Mouse (Mus musculus) C2C12 (cell line): ENCODE data around the gene Rrp8. TPM values are rescaled to one million over a fixed set of nuclear protein-coding genes. Genes with fewer than 3 reads are reported as not detected.

Source experiments
- H3K27me3 ChIP-seq: one replicate; pipeline ENCODE4 v1.6.1; 2011; ENCODE audit not compliant: control insufficient read depth, insufficient read depth, insufficient read length
- H3K36me3 ChIP-seq: one replicate; pipeline ENCODE4 v1.6.1; 2011; ENCODE audit not compliant: control insufficient read depth, insufficient read depth
- H3K4me3 ChIP-seq: one replicate; pipeline ENCODE4 v1.5.1; 2011; ENCODE audit warnings: mild to moderate bottlenecking, control low read depth; ENCODE audit not compliant: poor library complexity, insufficient read depth, severe bottlenecking
- H3K79me2 ChIP-seq: one replicate; pipeline ENCODE4 v1.6.1; 2011; ENCODE audit not compliant: control insufficient read depth, insufficient read depth
- H3K79me3 ChIP-seq: one replicate; pipeline ENCODE4 v1.6.1; 2011; ENCODE audit warnings: low read depth, control low read depth
- H3ac ChIP-seq: one replicate; pipeline ENCODE3; 2011; ENCODE audit warnings: low read depth; ENCODE audit not compliant: control insufficient read depth, insufficient read length
- CEBPB ChIP-seq: IDR thresholded peaks from one replicate; pipeline ENCODE4 v1.6.1; 2011; ENCODE audit warnings: low read depth, mild to moderate bottlenecking, control low read depth, moderate library complexity
- CTCF ChIP-seq: IDR thresholded peaks from one replicate; pipeline ENCODE4 v1.5.1; 2011; ENCODE audit not compliant: control insufficient read depth, insufficient read depth, insufficient read length
- FOSL1 ChIP-seq: IDR thresholded peaks from one replicate; pipeline ENCODE4 v1.8.0; 2011; ENCODE audit warnings: mild to moderate bottlenecking, low read length; ENCODE audit not compliant: poor library complexity, insufficient read depth, severe bottlenecking
- MAX ChIP-seq: IDR thresholded peaks from one replicate; pipeline ENCODE4 v1.6.1; 2011; ENCODE audit warnings: mild to moderate bottlenecking, control low read depth
- MYOD1 ChIP-seq: IDR thresholded peaks from one replicate; pipeline ENCODE4 v1.6.1; 2011; ENCODE audit warnings: low read depth; ENCODE audit not compliant: control insufficient read depth, insufficient read length
- MYOG ChIP-seq: IDR thresholded peaks from one replicate; pipeline ENCODE4 v1.6.1; 2011; ENCODE audit not compliant: control insufficient read depth, insufficient read length; ENCODE audit errors: extremely low read depth
- USF1 ChIP-seq: IDR thresholded peaks from one replicate; pipeline ENCODE4 v1.6.1; 2011; ENCODE audit warnings: low read depth, mild to moderate bottlenecking, control low read depth, moderate library complexity
- polyA plus RNA-seq: library from polyadenylated mRNA; unstranded; fragments of >200 nt; fragmentation: generic; extraction: Trizol; gene quantifications from one replicate; pipeline ENCODE4 v1.2.1, GENCODE M21; 2012; ENCODE audit warnings: missing spikeins

Rrp8 gene
- polyA plus RNA-seq, 1 experiment = 35.8 TPM

DNA sequence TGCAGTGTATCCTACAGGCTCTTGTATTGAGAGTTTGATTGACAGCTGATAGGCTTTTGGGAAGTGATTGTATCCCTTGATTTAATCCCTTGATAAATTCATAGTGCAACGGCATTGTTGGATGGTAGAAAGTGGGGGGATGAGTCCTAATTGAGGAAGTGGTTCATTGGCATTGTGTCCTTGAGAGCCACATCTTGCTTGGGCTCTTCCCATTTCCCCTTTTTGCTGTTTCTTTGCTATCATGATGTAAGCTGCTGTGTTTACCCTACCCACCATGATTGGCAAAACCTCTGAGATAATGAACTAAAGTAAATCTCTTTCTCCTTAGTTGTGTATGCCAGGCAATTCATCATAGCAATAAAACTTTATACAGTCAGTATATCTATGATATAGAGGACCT is 46.3 kb downstream of the Rrp8 start:
- Histone ChIP-seq H3K27me3 (peaks cover 25% of the 10 kb centered on the region), H3K4me3 (no peak overlapping the region), H3K79me3 (no peaks in the 10 kb centered on the region), H3K36me3 (no peaks in the 10 kb centered on the region), H3ac (no peak overlapping the region), H3K79me2 (no peaks in the 10 kb centered on the region)
- no peak for TF ChIP-seq MAX
- TF ChIP-seq CTCF = no peak
- no peak for TF ChIP-seq USF1
- no peak for TF ChIP-seq MYOG
- TF ChIP-seq FOSL1 = no peak
- no peak for TF ChIP-seq CEBPB
- no peak for TF ChIP-seq MYOD1

DNA sequence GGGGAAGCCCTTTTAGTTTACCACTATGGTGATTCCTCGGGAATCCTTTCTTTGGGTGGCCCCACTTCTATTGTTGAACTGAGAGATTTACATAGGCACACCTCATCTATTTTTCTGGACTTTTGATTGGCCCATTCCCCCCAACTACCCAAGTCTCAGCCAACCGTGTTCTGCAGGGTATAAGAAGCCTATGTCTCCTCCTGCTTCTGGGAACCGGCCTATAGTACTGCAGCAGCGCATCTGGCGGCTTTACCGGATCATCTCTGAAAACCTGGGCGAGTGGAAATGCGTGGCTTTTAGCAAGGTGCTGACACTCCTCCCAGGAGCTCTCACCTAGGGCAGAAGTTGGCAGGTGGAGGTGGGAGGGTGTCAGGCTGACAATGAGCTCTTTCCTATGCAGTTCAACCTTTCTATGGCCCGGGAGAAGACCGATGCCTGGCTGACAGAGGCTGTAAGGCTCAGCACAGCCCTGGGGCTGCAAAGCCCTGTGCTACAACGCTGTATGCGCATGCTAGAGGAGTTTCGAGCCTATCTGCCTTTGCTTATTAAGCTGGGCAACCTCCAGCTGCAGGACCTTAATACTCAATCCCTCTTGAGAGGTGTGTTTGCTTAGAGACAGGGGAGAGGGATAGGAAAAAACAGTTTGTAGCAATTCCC is 51.5 kb downstream of the Rrp8 start:
- no peak overlapping the region for H3ac ChIP-seq
- no peaks in the 10 kb centered on the region for H3K36me3 ChIP-seq
- H3K4me3 ChIP-seq = no peak overlapping the region
- no peaks in the 10 kb centered on the region for H3K79me3 ChIP-seq
- no peaks in the 10 kb centered on the region for H3K79me2 ChIP-seq
- H3K27me3 ChIP-seq = peaks cover 5% of the 10 kb centered on the region
- TF ChIP-seq CTCF (no peak), MYOG (no peak), FOSL1 (no peak), MYOD1 (no peak)

Other genes with a start within 250 kb of the Rrp8 start
- gene Smpd1, start 183.0 kb downstream of the Rrp8 start, polyA plus RNA-seq = 27.9 TPM
- 22.4 TPM for gene Apbb1, start 155.7 kb downstream of the Rrp8 start, polyA plus RNA-seq
- 0.22 TPM for gene Hpx, start 137.2 kb downstream of the Rrp8 start, polyA plus RNA-seq
- 44.4 TPM for gene Trim3, start 103.8 kb downstream of the Rrp8 start, polyA plus RNA-seq
- 203 TPM for gene Timm10b, start 97.3 kb downstream of the Rrp8 start, polyA plus RNA-seq
- 68.2 TPM for gene Arfip2, start 97.0 kb downstream of the Rrp8 start, polyA plus RNA-seq
- gene Gm45799, start 96.8 kb downstream of the Rrp8 start, polyA plus RNA-seq = 56.8 TPM
- gene Dnhd1, start 86.6 kb downstream of the Rrp8 start, polyA plus RNA-seq = 0.35 TPM
- gene Ilk, start 793 bp downstream of the Rrp8 start, polyA plus RNA-seq = 375 TPM
- 327 TPM for gene Taf10, start 7.0 kb upstream of the Rrp8 start, polyA plus RNA-seq
- gene Tpp1, start 14.8 kb upstream of the Rrp8 start, polyA plus RNA-seq = 41.6 TPM
- gene Dchs1, start 50.3 kb upstream of the Rrp8 start, polyA plus RNA-seq = 1.8 TPM
- gene Mrpl17, start 73.7 kb upstream of the Rrp8 start, polyA plus RNA-seq = 554 TPM
- gene Gm4070, start 216.6 kb upstream of the Rrp8 start, polyA plus RNA-seq = 0.02 TPM